Mouse (Mus musculus) liver, embryonic 16.5 days (tissue): ENCODE measurements at regions not wholly inside any gene's neighbourhood (a gene's known extent, or its start where the extent isn't known, plus 50 kb on each side); places are given as distances from the start of the nearest gene placed in this dataset.
A peak's percentile ranks its signal among the peaks of the same experiment; 100 is the strongest.

Source experiments
- ATAC-seq: fragments of 200-750 bp; cut with Nextera tagmentation; 2 replicates; pipeline ENCODE4 v1.8.0; 2017; ENCODE audit warnings: low read depth, mild to moderate bottlenecking, moderate number of reproducible peaks, moderate library complexity
- H3K27ac ChIP-seq: fragments of 300-500 bp; sonication (generic); 2 replicates; pipeline ENCODE4 v1.5.1; 2014; ENCODE audit warnings: mild to moderate bottlenecking, low read length
- H3K27me3 ChIP-seq: fragments of 300-500 bp; sonication (generic); 2 replicates; pipeline ENCODE4 v1.6.1; 2014; ENCODE audit warnings: low read depth, low read length, mixed read lengths; ENCODE audit not compliant: control insufficient read depth, insufficient read depth
- H3K36me3 ChIP-seq: fragments of 300-500 bp; sonication (generic); 2 replicates; pipeline ENCODE4 v1.6.1; 2014; ENCODE audit warnings: mild to moderate bottlenecking; ENCODE audit not compliant: control insufficient read depth, insufficient read depth
- H3K4me1 ChIP-seq: fragments of 300-500 bp; sonication (generic); 2 replicates; pipeline ENCODE4 v1.6.1; 2014; ENCODE audit warnings: low read depth, low read length, mixed read lengths; ENCODE audit not compliant: control insufficient read depth
- H3K4me2 ChIP-seq: fragments of 300-500 bp; sonication (generic); 2 replicates; pipeline ENCODE4 v1.6.1; 2014; ENCODE audit warnings: low read depth, low read length, mixed read lengths
- H3K4me3 ChIP-seq: fragments of 300-500 bp; sonication (generic); 2 replicates; pipeline ENCODE4 v1.5.1; 2014; ENCODE audit warnings: low read depth, mild to moderate bottlenecking, low read length
- H3K9ac ChIP-seq: fragments of 300-500 bp; sonication (generic); 2 replicates; pipeline ENCODE4 v1.6.1; 2014; ENCODE audit warnings: low read depth, low read length
- H3K9me3 ChIP-seq: fragments of 300-500 bp; sonication (generic); replicated peaks from 2 replicates; pipeline ENCODE4 v1.6.1; 2016; ENCODE audit warnings: low read length; ENCODE audit not compliant: control insufficient read depth
- WGBS: fragments of 180-500 bp; shearing (Covaris S2); extraction: QIAGEN DNeasy Blood & Tissue Kit; methylation state at CpG from one replicate; pipeline ENCODE4 v1.1.7; 2014; ENCODE audit not compliant: insufficient replicate concordance; 5-methylcytosine and 5-hydroxymethylcytosine counted together

DNA sequence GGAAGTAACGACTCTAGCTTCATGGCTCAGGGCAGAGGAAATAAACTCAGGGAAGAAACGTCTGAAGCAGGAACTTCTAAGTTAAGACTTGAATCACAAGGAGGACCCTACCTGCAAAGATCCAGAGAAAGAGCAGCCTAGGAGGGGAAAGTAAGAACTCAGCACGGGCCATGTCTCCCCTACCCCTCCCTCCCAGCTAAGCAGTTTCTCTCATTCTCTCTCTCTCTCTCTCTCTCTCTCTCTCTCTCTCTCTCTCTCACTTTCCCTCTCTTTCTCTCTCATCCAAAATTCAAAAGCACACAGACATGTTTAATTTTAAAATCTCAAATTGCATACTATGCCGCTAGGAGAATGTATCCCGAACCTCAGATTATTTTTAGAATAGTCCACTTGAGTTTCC lies 267.3 kb downstream of the Dhx15 start:
- Histone ChIP-seq H3K9ac (no peak overlapping the region), H3K27me3 (no peaks in the 10 kb centered on the region), H3K9me3 (no peaks in the 10 kb centered on the region), H3K27ac (no peak overlapping the region), H3K4me3 (no peak overlapping the region), H3K4me2 (no peak overlapping the region), H3K36me3 (no peaks in the 10 kb centered on the region), H3K4me1 (no peaks in the 10 kb centered on the region)
- ATAC-seq, result no peak
- 43% methylated on average over 5 of the region's 5 CpGs for WGBS

DNA sequence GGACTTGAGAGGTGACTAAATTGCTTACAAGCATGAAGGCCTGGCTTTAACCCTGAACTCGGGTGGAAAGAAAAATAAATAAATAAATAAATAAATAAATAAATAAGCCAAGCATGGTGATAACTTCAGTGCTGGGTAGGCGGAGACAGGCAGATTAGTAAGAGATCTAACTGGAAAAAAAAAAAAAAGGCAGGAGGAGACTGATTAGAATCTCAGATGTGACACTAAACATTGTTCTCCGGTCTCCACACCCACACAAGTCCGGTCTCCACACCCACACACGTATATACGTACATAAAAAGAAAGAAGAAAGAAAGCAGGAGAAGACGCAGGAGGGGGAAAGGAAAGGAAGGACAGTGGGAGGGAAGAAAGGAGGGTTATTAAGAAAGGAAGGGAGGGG lies 267.8 kb downstream of the Dhx15 start:
- WGBS, result 63% methylated on average over 7 of the region's 7 CpGs

DNA sequence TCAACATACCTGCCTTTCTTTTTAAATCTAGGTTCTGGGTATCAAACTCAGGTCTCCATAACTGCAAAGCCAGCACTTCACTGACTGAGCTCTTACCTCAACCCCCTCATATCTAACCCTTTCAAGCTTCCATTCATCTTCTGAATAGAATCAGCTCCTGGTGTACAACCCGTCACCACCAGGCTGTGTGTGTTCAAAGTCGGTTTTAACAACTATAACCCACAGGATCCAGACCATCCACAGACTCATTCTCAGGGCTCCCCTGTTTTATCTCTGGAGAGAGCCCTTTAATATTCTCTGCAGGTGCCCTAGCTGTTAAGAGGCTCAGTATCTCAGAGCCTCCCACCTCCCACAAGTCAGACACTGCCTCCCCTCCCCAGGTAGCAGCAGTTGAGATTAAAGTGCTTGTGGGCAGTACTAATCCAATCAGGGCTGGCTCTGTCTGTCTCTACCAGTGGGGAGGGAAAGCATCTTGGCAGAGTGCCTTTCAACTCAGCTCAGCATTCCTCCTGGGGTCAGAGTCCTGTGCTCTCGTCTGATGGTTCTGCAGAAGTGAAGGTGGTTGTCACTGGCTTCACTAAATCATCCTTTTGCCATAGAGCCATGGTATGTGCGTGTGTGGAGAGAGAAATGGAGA lies 272.4 kb downstream of the Dhx15 start:
- H3K4me2 ChIP-seq, result no peak overlapping the region
- H3K9ac ChIP-seq, result no peak overlapping the region
- H3K27me3 ChIP-seq, result no peaks in the 10 kb centered on the region
- no peaks in the 10 kb centered on the region for H3K36me3 ChIP-seq
- no peaks in the 10 kb centered on the region for H3K4me1 ChIP-seq
- ATAC-seq, result no peak
- no peaks in the 10 kb centered on the region for H3K9me3 ChIP-seq
- no peak overlapping the region for H3K4me3 ChIP-seq
- WGBS, result 25% methylated on average over 4 of the region's 4 CpGs
- H3K27ac ChIP-seq, result no peak overlapping the region

More for the DNA sequence above, 267.8 kb downstream of the Dhx15 start:
- no peak for ATAC-seq
- Histone ChIP-seq H3K9ac (no peak overlapping the region), H3K4me2 (no peak overlapping the region), H3K9me3 (no peaks in the 10 kb centered on the region), H3K36me3 (no peaks in the 10 kb centered on the region), H3K27ac (no peak overlapping the region), H3K4me3 (no peak overlapping the region), H3K4me1 (no peaks in the 10 kb centered on the region), H3K27me3 (no peaks in the 10 kb centered on the region)

DNA sequence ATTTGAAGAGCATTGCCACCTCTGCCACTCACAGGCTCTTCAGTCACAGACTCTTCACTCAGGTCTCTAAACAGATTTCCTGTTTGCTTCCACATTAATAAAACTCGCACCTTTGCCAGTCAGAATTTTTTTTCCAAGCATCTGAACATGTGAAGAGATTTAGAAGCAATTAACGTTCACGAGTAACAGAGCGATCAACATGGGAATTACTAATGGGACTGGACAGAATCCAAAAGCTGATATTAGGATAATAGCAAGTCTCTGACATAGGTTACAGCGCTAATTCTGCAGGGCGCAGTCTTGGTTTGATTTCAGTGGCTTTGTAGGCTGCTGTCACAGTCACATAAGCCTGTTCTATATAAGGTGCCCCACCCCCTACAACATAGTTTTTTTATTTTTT lies 275.6 kb downstream of the Dhx15 start:
- no peak for ATAC-seq
- H3K4me3 ChIP-seq, result no peak overlapping the region
- H3K36me3 ChIP-seq, result no peaks in the 10 kb centered on the region
- H3K9ac ChIP-seq, result no peak overlapping the region
- H3K4me1 ChIP-seq, result no peaks in the 10 kb centered on the region
- no peak overlapping the region for H3K4me2 ChIP-seq
- no peaks in the 10 kb centered on the region for H3K27me3 ChIP-seq
- 74% methylated on average over 6 of the region's 6 CpGs for WGBS
- H3K27ac ChIP-seq, result no peak overlapping the region
- no peaks in the 10 kb centered on the region for H3K9me3 ChIP-seq

DNA sequence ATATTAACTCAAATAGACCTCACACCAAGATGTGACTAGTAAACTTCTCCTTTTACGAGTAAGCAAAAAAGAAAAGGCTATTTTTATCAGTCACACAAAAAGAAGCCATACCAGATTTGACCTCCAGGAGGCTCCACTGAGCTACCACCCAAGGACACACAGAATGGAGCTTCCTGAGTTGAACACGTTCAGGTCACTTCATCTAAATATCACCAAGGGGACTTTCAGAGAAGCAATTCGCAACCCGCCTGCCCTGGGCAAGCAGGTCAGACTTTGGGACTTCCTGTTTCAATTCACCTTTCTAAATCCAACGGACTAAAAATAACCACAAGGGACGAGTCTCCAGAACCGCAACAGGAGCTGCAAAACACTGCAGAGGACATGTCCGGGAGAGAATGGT lies 281.5 kb downstream of the Dhx15 start:
- 32% methylated on average over 8 of the region's 8 CpGs for WGBS

DNA sequence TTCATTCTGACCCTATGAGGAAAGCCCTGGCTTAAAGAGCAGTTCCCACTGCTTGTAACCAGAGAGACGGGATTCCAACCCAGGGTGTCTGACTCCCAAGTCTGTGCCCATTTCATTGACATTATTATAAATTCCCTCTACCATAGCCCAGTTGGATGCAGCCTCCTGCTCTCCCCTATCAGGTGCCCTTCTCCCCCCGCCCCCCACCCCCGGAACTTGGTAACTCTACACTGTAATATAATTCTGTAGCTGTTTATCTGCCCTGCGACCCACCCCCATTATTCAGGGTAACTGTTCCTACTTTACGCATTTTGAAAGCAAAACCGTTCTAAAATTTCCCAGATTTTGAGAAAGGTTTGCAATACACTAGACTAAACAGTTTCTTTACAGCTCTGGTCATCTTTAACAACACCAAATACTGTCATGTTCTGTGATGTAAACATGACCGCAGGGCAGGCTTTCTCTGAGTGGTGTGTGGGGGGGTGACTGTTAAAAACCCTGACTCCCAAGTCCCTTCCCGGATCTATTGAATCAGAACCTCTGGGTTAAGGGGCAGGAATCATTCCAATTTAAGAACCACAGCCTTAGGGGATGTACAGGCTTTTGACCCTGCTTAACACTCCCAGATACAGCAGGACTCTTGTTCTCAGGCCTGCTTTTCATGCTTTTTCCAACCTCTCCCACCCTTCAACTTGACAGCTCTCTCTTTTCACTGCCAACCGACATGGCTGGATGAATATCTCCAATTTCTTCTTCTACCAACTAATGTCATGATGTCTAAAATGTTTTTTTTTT lies 283.8 kb downstream of the Dhx15 start:
- no peaks in the 10 kb centered on the region for H3K27me3 ChIP-seq
- no peak overlapping the region for H3K4me2 ChIP-seq
- WGBS, result 62% methylated on average over 9 of the region's 9 CpGs
- H3K36me3 ChIP-seq, result no peaks in the 10 kb centered on the region
- no peak overlapping the region for H3K9ac ChIP-seq
- H3K9me3 ChIP-seq, result no peaks in the 10 kb centered on the region
- ATAC-seq, result no peak
- no peaks in the 10 kb centered on the region for H3K4me1 ChIP-seq
- no peak overlapping the region for H3K27ac ChIP-seq
- H3K4me3 ChIP-seq, result no peak overlapping the region

More for the DNA sequence above, 281.5 kb downstream of the Dhx15 start:
- Histone ChIP-seq H3K4me2 (no peak overlapping the region), H3K9me3 (no peaks in the 10 kb centered on the region), H3K4me3 (no peak overlapping the region), H3K36me3 (no peaks in the 10 kb centered on the region), H3K27me3 (no peaks in the 10 kb centered on the region), H3K9ac (no peak overlapping the region), H3K4me1 (no peaks in the 10 kb centered on the region), H3K27ac (no peak overlapping the region)
- ATAC-seq, result no peak

DNA sequence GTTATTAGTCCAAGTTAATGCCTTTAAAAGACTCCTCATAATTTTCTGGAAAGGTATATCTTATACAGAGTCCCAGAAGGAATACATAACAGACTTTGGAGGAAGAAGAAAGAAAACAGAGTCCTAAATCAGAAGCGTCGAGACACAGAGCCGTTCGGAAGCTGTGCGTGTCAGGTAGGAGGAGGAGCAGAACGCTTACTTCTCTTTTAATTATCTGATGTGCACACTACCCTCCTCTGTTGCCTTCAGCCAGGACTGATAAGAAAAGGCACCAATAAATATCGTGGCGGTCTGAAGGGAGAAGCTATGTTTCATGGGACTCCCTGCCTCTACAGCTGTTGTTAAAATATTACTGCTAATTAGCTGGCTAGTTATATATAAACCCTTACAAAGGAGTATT lies 296.2 kb downstream of the Dhx15 start:
- ATAC-seq, result peak; percentile 90
- WGBS, result 35% methylated on average over 8 of the region's 8 CpGs
- Histone ChIP-seq H3K36me3 (no peaks in the 10 kb centered on the region), H3K27ac (no peak overlapping the region), H3K4me3 (no peak overlapping the region), H3K9me3 (no peaks in the 10 kb centered on the region), H3K4me2 (peak overlapping the region; percentile 10; the same call in 1 of the 2 replicates), H3K9ac (no peak overlapping the region), H3K4me1 (peaks cover 3% of the 10 kb centered on the region), H3K27me3 (no peaks in the 10 kb centered on the region)

DNA sequence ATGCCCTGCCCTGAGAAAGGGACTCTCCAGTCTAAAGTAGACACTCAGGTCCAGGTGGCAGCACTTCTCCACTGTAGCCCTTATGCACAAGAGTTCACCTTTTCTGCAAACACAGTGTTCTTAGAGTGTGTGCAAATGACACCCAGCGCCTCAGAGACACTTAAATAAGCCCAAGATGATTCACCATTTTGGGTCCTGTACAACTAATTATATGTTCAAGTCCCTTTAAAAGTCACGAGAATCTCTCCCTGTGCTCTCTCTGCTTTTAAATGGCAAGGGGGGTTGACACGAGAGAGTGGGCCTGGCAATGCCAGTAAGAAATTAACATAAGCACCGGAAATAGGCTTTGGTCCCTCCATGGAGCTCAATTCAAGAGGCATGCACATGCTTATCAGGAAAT lies 299.0 kb downstream of the Dhx15 start:
- H3K9ac ChIP-seq, result no peak overlapping the region
- no peak overlapping the region for H3K27ac ChIP-seq
- no peaks in the 10 kb centered on the region for H3K9me3 ChIP-seq
- no peak overlapping the region for H3K4me3 ChIP-seq
- ATAC-seq, result no peak
- no peak overlapping the region for H3K4me2 ChIP-seq
- H3K27me3 ChIP-seq, result no peaks in the 10 kb centered on the region
- peaks cover 3% of the 10 kb centered on the region for H3K4me1 ChIP-seq
- WGBS, result 60% methylated on average over 4 of the region's 4 CpGs
- H3K36me3 ChIP-seq, result no peaks in the 10 kb centered on the region

DNA sequence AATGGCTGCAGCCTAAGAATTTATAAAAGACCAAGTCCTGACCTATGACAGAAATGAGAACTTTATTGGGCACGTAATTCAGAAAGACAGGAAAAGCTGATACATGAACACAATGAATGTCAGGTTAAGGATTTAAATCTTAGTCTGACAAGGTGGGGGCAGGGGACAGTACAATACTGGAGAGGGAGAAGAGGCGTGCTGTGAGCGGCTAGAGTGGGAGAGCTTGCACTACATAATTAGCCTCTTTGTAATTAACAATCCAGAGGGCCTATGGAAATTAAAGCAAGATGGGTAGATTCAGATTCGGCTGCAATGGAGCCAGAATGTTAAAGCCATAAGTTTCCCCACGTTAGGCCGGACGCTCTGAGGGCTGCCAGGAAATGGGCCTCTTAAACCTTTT lies 301.9 kb downstream of the Dhx15 start:
- Histone ChIP-seq H3K9ac (no peak overlapping the region), H3K4me1 (no peaks in the 10 kb centered on the region), H3K27me3 (no peaks in the 10 kb centered on the region), H3K4me3 (no peak overlapping the region), H3K36me3 (no peaks in the 10 kb centered on the region), H3K27ac (no peak overlapping the region), H3K4me2 (no peak overlapping the region), H3K9me3 (no peaks in the 10 kb centered on the region)
- ATAC-seq, result no peak
- 60% methylated on average over 7 of the region's 7 CpGs for WGBS
